Mouse (Mus musculus) spleen, adult 2 months (tissue): ENCODE data around the gene 4930558K02Rik.

Experiments used
- CTCF ChIP-seq: fragments of 200-500 bp; IDR thresholded peaks from 2 replicates; pipeline ENCODE4 v1.5.1; 2011; ENCODE audit warnings: mild to moderate bottlenecking, inconsistent platforms; ENCODE audit not compliant: insufficient read depth, insufficient read length, insufficient replicate concordance; ENCODE audit errors: extremely low read depth
- POLR2A ChIP-seq: fragments of 200-500 bp; IDR thresholded peaks from 2 replicates; pipeline ENCODE4 v1.6.1; 2011; ENCODE audit warnings: low read depth, low read length, inconsistent platforms

DNA sequence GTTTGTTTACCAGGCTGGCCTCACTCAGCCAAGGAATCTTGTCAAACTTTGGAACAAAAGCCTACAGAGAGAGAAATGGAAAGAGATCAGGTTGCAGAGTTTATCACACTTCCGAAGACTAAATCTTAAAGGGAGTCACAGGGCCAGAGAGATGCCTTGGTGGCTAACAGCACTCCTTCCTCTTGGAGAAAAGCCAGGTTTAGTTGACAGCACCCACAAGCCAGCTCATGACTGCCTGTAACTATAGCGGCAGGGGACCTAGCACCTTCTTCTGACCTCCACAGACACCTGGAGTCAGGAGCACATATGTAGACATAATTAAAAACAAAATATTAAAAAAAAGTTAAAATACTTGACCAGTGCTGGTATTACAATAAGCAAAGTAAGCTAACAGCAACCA lies 11.5 kb downstream of the 4930558K02Rik start:
- TF ChIP-seq CTCF, result no peak
- TF ChIP-seq POLR2A, result no peak
